Mouse (Mus musculus): ENCODE measurements at regions not wholly inside any gene's neighbourhood (a gene's known extent, or its start where the extent isn't known, plus 50 kb on each side); places are given as distances from the start of the nearest gene placed in this dataset.
A peak's percentile ranks its signal among the peaks of the same experiment; 100 is the strongest.

DNA sequence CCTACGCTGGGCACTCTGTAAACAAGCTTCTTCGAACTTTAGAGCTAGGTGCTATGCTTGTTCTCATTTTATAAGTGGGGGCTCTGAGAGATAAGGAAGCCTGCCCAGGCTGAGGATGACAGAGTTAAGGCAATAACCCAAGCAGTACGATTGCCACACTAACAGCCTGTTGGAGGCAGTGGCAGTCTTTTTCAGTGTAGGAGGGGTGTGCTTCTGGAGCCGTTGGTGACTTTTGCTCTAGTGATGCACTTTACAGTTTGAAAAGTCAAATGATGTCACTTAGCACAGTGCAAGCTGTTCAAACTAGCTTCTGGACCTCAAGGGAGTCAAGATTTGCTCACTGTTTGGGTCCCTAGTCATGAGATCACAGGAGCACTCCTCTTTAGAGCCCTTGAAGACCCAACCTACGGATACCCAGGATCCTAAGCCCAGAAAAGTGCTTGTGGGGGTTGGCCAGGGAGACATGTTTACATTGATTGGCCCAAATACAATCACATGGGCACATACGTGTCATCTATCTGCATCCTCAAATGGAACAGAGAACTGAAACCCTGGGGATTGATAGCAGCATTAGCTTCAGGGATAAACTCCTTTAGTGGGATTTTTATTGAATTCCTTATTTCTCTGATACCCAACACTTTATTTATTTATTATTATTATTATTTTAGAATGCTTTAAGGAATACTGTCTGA lies 117.7 kb upstream of the Tbl1xr1 start:
- Histone ChIP-seq H3K4me3 (ENCODE audit: insufficient read depth, low read length) (no peak overlapping the region), H3K4me1 (ENCODE audit: control insufficient read depth, insufficient read depth, low read length) (peaks cover 57% of the 10 kb centered on the region), H3K27ac (ENCODE audit: insufficient read depth, low read depth, low read length) (no peak overlapping the region)
- no peak for TF ChIP-seq CTCF (IDR thresholded peaks at IDR 0.05; ENCODE audit: low read depth, low read length)
- no peak for TF ChIP-seq POLR2A (IDR thresholded peaks at IDR 0.05; ENCODE audit: borderline replicate concordance, low read depth, low read length)

DNA sequence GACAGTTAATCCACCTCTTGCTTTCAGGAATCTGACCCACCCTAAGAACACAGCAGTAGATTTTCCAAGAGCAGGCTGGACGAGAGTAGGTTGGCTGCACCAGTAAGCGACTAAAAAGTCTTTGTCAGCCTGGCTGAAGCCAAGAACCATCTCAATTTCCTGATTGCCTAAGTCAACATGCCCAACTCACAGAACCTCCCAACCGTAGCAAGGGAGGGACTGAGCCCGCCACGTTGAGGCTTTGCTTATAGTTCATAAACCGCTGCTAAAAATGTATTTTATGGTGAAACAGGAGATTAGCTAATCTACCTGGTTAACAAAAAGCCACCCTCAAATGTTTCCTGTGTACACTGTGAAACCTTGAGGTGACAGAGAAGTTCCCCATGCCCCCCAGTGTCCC lies 115.4 kb upstream of the Tbl1xr1 start:
- Histone ChIP-seq H3K4me1 (ENCODE audit: control insufficient read depth, insufficient read depth, low read length) (peaks cover 59% of the 10 kb centered on the region), H3K4me3 (ENCODE audit: insufficient read depth, low read length) (no peak overlapping the region), H3K27ac (ENCODE audit: insufficient read depth, low read depth, low read length) (no peak overlapping the region)
- no peak for TF ChIP-seq POLR2A (IDR thresholded peaks at IDR 0.05; ENCODE audit: borderline replicate concordance, low read depth, low read length)
- no peak for TF ChIP-seq CTCF (IDR thresholded peaks at IDR 0.05; ENCODE audit: low read depth, low read length)

DNA sequence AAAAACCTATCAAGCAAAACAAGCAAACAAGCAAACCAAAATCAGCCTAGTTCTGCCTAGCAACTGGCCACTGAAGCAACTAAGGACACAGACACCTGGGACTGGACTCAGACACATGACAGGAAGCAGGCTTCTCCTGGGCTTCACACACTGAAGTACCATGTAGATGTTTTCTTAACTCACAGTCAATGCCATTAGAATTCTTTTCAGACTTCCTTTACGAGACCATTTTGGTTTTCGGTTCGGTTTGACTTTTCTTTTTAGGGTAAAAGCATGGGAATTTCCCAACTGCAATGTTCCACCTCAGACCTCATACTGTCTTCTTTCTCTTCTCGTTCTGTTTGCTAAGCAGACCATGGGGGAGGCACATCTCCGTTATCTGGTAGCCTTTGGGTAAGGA lies 114.7 kb upstream of the Tbl1xr1 start:
- Histone ChIP-seq H3K4me3 (ENCODE audit: insufficient read depth, low read length) (no peak overlapping the region), H3K4me1 (ENCODE audit: control insufficient read depth, insufficient read depth, low read length) (peaks cover 59% of the 10 kb centered on the region), H3K27ac (ENCODE audit: insufficient read depth, low read depth, low read length) (peak overlapping the region; percentile 62)
- no peak for TF ChIP-seq CTCF (IDR thresholded peaks at IDR 0.05; ENCODE audit: low read depth, low read length)
- no peak for TF ChIP-seq POLR2A (IDR thresholded peaks at IDR 0.05; ENCODE audit: borderline replicate concordance, low read depth, low read length)

DNA sequence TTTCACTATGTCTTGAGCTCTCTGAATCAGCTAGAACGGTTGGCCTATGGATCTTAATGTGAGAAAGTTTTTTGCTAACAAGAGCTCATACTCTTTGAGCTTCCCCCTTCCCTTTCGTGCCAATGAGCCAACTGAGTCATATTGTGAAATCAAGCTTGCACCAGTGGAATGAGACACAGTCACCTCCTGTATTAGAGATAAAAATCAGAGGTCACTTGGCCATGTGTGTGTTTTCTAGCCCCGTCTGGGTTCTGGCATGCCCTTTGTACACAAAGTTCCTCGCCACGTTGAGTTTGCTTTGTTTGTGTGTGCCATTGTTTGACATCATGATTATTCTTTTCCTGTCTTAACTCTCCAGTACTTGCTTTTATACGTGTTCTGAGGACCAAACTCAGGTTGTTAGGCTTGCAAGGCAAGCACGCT lies 114.1 kb upstream of the Tbl1xr1 start:
- Histone ChIP-seq H3K27ac (ENCODE audit: insufficient read depth, low read depth, low read length) (peak overlapping the region; percentile 62), H3K4me3 (ENCODE audit: insufficient read depth, low read length) (no peak overlapping the region), H3K4me1 (ENCODE audit: control insufficient read depth, insufficient read depth, low read length) (peaks cover 59% of the 10 kb centered on the region)
- no peak for TF ChIP-seq POLR2A (IDR thresholded peaks at IDR 0.05; ENCODE audit: borderline replicate concordance, low read depth, low read length)
- TF ChIP-seq CTCF (IDR thresholded peaks at IDR 0.05; ENCODE audit: low read depth, low read length) = no peak

DNA sequence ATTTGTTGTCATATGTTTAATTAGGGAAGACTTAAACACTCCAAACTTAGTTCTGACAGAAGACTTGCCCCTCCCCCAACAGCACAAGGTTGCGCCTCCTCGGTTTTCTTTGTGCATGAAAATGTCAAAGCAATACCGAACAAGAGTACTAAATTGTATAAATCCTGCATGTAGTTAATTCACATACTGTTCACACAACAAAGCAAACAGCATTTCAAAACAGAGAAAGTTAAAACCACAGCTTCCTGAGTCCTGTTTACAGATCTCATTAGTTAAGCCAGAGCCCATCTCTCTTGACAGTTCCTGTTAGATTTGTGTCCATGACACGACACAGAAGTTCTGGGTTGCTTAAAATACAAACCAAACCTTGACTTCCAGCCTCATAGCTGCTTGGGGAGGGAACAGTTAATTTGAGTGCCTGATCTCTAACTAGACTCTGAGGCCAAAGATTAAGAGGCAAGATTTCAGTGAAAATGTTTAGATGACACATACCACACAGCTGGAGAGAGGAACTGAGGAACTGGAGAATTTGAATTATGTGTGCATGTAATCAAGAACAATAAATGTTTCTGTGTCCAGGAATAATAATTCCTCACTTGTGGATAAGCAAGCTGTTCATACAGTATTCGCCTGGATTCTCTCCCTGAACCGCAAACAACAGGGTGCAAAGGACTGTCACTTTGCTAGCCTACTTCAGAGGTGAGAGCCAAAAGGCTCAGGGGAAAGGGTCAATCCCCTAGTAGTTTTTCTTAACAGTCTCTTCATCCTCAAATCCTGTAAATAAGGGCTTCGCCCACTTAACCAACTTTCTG lies 113.3 kb upstream of the Tbl1xr1 start:
- H3K4me1 ChIP-seq (ENCODE audit: control insufficient read depth, insufficient read depth, low read length) = peaks cover 59% of the 10 kb centered on the region
- peak overlapping the region; percentile 62 for H3K27ac ChIP-seq (ENCODE audit: insufficient read depth, low read depth, low read length)
- no peak overlapping the region for H3K4me3 ChIP-seq (ENCODE audit: insufficient read depth, low read length)
- TF ChIP-seq CTCF (IDR thresholded peaks at IDR 0.05; ENCODE audit: low read depth, low read length) = no peak
- no peak for TF ChIP-seq POLR2A (IDR thresholded peaks at IDR 0.05; ENCODE audit: borderline replicate concordance, low read depth, low read length)

DNA sequence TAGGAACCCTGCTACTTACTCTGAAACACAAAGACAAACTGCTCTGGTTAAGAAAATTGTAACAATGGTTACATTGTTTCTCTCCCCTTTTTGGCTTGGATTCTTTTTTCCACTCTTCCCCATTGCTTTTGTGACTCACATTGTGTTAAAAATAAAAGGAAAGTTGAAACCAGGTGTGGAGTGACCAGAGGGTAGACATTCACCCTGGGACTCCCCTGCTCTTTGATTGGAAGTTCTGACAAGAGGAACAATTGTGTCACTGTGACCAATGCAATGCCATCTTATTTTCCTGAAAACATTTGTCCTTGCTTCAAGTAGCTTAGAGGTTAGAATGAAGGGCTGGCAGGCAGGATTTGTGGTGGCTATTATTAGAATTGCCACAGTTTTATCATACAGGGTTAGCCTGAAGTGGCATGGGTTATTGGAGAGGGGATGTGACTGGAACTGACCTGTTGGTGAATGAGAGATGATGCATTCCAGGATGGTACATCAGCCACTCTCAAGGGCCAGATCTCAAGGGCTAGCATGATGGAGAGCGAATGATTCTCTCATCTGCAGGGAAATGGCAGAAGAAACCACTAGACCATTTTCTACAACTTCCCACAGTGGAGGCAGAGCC lies 112.6 kb upstream of the Tbl1xr1 start:
- H3K27ac ChIP-seq (ENCODE audit: insufficient read depth, low read depth, low read length) = peak overlapping the region; percentile 41
- H3K4me3 ChIP-seq (ENCODE audit: insufficient read depth, low read length) = no peak overlapping the region
- no peak for TF ChIP-seq POLR2A (IDR thresholded peaks at IDR 0.05; ENCODE audit: borderline replicate concordance, low read depth, low read length)
- no peak for TF ChIP-seq CTCF (IDR thresholded peaks at IDR 0.05; ENCODE audit: low read depth, low read length)
- peaks cover 55% of the 10 kb centered on the region for H3K4me1 ChIP-seq (ENCODE audit: control insufficient read depth, insufficient read depth, low read length)

DNA sequence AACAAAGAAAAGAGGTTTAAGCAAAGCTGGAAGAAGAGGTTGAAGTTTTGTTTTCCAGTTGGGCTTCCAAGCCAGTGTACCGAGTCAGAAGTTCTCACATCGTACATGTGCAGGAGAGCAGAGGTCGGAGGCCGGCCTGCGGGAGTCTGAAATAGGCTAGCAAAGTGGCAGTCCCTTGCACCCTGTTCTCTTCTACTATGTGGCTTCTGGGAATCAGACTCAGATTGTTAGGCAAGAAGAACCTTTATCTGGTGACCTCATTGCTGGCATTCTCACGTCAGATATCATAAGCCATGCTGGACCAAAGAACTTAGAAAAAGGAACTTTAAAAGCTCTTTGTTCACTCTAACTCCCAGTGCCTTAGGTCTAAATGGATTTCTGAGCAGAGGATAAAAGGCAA lies 112.0 kb upstream of the Tbl1xr1 start:
- Histone ChIP-seq H3K27ac (ENCODE audit: insufficient read depth, low read depth, low read length) (no peak overlapping the region), H3K4me3 (ENCODE audit: insufficient read depth, low read length) (no peak overlapping the region), H3K4me1 (ENCODE audit: control insufficient read depth, insufficient read depth, low read length) (peaks cover 50% of the 10 kb centered on the region)
- TF ChIP-seq POLR2A (IDR thresholded peaks at IDR 0.05; ENCODE audit: borderline replicate concordance, low read depth, low read length) = no peak
- TF ChIP-seq CTCF (IDR thresholded peaks at IDR 0.05; ENCODE audit: low read depth, low read length) = no peak

DNA sequence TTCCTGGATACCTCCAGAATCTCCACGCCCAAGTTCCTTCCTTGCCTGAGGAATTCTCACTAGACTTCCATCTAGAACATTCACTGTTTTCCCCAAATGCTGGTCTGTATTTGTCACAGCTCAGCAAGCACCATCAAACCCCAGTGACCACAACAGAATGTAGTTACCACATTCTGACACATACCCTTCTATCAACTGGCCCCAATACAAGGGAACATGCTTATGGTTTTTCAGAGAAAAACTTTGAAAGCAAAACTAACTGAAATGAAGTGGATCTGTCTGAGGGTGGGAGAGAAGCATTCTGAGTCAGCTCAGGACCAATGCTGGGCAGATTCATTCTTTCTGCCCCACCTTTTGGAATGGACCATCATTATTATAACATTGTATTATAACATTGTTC lies 110.9 kb upstream of the Tbl1xr1 start:
- Histone ChIP-seq H3K27ac (ENCODE audit: insufficient read depth, low read depth, low read length) (no peak overlapping the region), H3K4me3 (ENCODE audit: insufficient read depth, low read length) (no peak overlapping the region), H3K4me1 (ENCODE audit: control insufficient read depth, insufficient read depth, low read length) (peaks cover 43% of the 10 kb centered on the region)
- no peak for TF ChIP-seq POLR2A (IDR thresholded peaks at IDR 0.05; ENCODE audit: borderline replicate concordance, low read depth, low read length)
- TF ChIP-seq CTCF (IDR thresholded peaks at IDR 0.05; ENCODE audit: low read depth, low read length) = no peak

DNA sequence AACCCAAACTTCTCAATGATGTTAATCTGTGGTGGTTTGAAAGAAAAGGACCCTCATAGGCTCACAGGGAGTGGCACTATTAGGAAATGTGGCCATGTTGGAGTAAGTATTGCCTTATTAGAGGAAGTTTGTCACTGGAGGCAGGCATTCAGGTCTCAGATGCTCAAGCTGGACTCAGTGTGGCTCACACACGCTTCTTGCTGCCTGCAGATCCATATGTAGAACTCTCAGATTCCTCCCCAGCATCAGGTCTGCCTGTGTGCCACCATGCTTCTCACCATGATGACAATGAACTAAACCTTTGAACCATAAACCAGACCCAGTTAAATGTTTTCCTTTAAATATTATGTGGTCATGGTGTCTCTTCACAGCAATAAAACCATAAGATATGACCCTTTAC lies 104.7 kb upstream of the Tbl1xr1 start:
- no peak overlapping the region for H3K27ac ChIP-seq (ENCODE audit: insufficient read depth, low read depth, low read length)
- TF ChIP-seq CTCF (IDR thresholded peaks at IDR 0.05; ENCODE audit: low read depth, low read length) (no peak), POLR2A (IDR thresholded peaks at IDR 0.05; ENCODE audit: borderline replicate concordance, low read depth, low read length) (no peak)
- no peak overlapping the region for H3K4me3 ChIP-seq (ENCODE audit: insufficient read depth, low read length)
- H3K4me1 ChIP-seq (ENCODE audit: control insufficient read depth, insufficient read depth, low read length) = no peaks in the 10 kb centered on the region

DNA sequence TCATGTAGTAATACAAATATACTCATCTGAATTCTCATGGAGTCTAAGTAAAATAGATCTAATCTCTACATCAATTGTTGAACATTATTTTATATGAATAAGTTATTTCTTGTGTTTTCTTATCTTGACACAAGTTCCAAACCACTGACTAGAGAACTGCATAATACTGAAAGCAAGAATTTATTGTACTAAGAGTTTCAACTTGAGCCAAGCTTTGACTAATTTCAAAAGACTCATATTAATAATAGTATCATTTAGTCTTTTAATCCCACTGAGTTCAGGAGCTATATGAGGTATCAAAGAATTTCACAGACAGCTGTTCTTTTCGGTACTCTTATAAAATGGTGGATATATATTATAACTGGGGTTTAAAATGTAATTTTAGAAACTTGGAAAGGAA lies 103.3 kb upstream of the Tbl1xr1 start:
- TF ChIP-seq CTCF (IDR thresholded peaks at IDR 0.05; ENCODE audit: low read depth, low read length) (no peak), POLR2A (IDR thresholded peaks at IDR 0.05; ENCODE audit: borderline replicate concordance, low read depth, low read length) (no peak)
- H3K4me1 ChIP-seq (ENCODE audit: control insufficient read depth, insufficient read depth, low read length) = no peaks in the 10 kb centered on the region
- H3K27ac ChIP-seq (ENCODE audit: insufficient read depth, low read depth, low read length) = no peak overlapping the region
- no peak overlapping the region for H3K4me3 ChIP-seq (ENCODE audit: insufficient read depth, low read length)
